ENCODE assay signal across 11 mouse cellular contexts in the genomic region with DNA sequence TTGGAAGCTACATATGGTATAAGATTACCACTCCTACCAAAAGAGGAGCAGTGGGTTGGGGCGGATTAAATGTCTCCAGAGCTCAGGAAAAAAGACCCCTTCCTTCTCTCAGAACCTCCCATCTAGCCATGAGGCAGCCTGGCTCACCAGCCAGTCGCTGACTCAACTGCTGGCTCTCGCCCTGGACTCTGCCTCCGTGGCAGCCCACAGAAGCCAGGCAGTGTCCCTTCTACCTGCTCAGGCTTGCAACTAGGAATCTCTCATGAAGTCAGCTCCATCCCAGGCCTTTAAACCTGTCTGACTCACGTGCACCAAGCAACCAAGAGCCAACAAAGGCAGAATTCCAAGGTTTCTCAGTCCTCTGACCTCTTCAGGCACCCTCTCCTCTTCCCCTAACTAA.
A peak's percentile ranks its signal among the peaks of the same experiment; 100 is the strongest.
DNase-seq lines count a peak whose midpoint lies in the region; ATAC-seq lines count a peak whose summit lies in the region.
"Had no signal": no experiment of that assay in that cellular context is flagged by ENCODE, and none has a peak within 500 bp of the region (broad histone marks: within the 10 kb centered on the region; RNA-seq: fewer than 3 reads in every experiment).

No protein-coding gene starts in this region.

- no peak overlapping the region for H3K4me3 ChIP-seq in heart, embryonic 10.5 days
- H3K4me3 ChIP-seq in stomach, embryonic 14.5 days (ENCODE audit: low read depth, low read length): no peak overlapping the region
- H3K4me3 ChIP-seq: hindbrain, embryonic 13.5 days; limb, embryonic 12.5 days had no signal

- no peak overlapping the region for H3K4me2 ChIP-seq in stomach, embryonic 14.5 days (replicated peaks; ENCODE audit: low read depth, low read length)
- H3K4me2 ChIP-seq: hindbrain, embryonic 13.5 days; limb, embryonic 12.5 days had no signal

- DNase-seq in heart, embryonic 10.5 days (ENCODE audit: low spot score): no peak
- no peak for DNase-seq in heart, adult 18-20 months
- DNase-seq in right cerebral cortex, adult 18-20 months: peak; percentile 46
- no peak for DNase-seq in right cerebral cortex, postnatal 4 days
- DNase-seq in cerebellum, adult 9-11 months: peak; percentile 73
- DNase-seq in ovary, postnatal 36 days (ENCODE audit: low spot score): no peak
- DNase-seq: lung, postnatal 10 days had no signal

- H3K36me3 ChIP-seq in heart, embryonic 10.5 days: no peaks in the 10 kb centered on the region
- no peaks in the 10 kb centered on the region for H3K36me3 ChIP-seq in stomach, embryonic 14.5 days (ENCODE audit: control insufficient read depth, insufficient read depth, low read length)
- H3K36me3 ChIP-seq: hindbrain, embryonic 13.5 days; limb, embryonic 12.5 days had no signal

- H3K27me3 ChIP-seq in heart, embryonic 10.5 days (ENCODE audit: insufficient read depth, poor library complexity, severe bottlenecking): no peaks in the 10 kb centered on the region
- H3K27me3 ChIP-seq in stomach, embryonic 14.5 days (ENCODE audit: control insufficient read depth, insufficient read depth, low read length): no peaks in the 10 kb centered on the region
- H3K27me3 ChIP-seq: limb, embryonic 12.5 days had no signal

- H3K9me3 ChIP-seq in heart, embryonic 10.5 days: no peaks in the 10 kb centered on the region
- no peaks in the 10 kb centered on the region for H3K9me3 ChIP-seq in stomach, embryonic 14.5 days (ENCODE audit: control insufficient read depth, low read depth, low read length)
- H3K9me3 ChIP-seq: hindbrain, embryonic 13.5 days; limb, embryonic 12.5 days had no signal

- no peak for ATAC-seq in stomach, embryonic 14.5 days (ENCODE audit: insufficient number of reproducible peaks, insufficient read depth, low FRiP score, low read depth)
- ATAC-seq in inflammation-experienced regulatory T-cells, adult 6 months: no peak

- peak overlapping the region; percentile 86 for H3K27ac ChIP-seq in heart, embryonic 10.5 days
- peak overlapping the region; percentile 11; the same call in 1 of the 2 replicates for H3K27ac ChIP-seq in stomach, embryonic 14.5 days (ENCODE audit: low read length)
- H3K27ac ChIP-seq: hindbrain, embryonic 13.5 days; limb, embryonic 12.5 days had no signal

- H3K4me1 ChIP-seq in heart, embryonic 10.5 days: peaks cover 68% of the 10 kb centered on the region
- peaks cover 28% of the 10 kb centered on the region for H3K4me1 ChIP-seq in stomach, embryonic 14.5 days (ENCODE audit: control insufficient read depth, insufficient read depth, low read length)

- 62% methylated on average over 5 of the region's 5 CpGs for WGBS in heart, embryonic 10.5 days
- WGBS in stomach, embryonic 14.5 days: 44% methylated on average over 5 of the region's 5 CpGs

- no peak overlapping the region for H3K9ac ChIP-seq in stomach, embryonic 14.5 days (replicated peaks; ENCODE audit: low read depth, low read length)
- H3K9ac ChIP-seq: hindbrain, embryonic 13.5 days; limb, embryonic 12.5 days had no signal

Comparison
In these comparisons a context has a peak if more than half of its experiments do, and no peak if none do; other contexts are left out.
1. DNase-seq: peak in right cerebral cortex, adult 18-20 months (single experiment) and cerebellum, adult 9-11 months (single experiment); none in heart, embryonic 10.5 days (single experiment), heart, adult 18-20 months (0 of 2), right cerebral cortex, postnatal 4 days (single experiment) and ovary, postnatal 36 days (single experiment).